8 mouse cellular contexts compared by ENCODE assay signal in the genomic region with DNA sequence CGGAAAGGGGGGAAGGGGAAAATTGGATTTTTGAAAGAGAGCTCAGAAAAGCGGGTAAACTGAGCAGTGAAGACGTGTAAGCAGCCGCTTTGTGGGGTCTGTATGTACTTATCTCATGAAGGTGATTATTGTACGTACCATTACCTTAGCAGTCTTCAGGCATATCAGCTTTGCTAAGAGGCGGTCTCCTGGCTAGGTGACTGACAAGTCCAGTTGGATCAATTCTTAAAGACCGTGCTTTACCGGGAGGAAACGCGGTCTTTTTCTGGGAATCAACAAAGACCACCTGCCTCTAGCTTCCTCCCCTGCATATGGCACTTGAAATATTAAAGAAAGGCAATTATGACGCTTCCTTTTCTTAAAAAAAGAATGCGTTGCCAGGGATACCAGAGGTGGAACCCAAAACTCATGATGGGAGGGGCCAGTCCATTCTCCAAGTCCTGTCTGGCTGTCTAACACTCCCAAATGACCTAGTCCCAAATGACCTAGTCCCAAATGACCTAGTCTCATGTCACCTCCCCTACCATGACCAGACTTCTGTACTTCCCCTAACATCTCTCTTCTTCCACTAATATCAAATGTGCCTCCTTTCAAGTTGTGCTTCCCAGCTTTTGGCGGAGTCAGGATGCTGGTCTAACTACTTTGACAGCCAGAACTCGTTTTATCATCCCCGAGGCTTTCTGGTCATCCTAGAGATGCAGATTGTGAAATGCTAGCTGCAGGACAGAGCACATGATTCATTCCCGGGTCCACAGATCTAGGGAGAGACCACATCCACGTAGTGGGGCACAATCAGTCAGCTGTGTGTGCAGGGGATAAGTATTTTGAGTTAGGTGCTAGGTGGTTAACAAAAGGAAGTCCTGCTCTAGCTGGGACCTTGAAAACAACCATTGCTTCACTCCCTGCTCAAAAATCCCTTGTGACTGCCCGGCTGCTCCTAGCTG. TPM values are rescaled to one million over a fixed set of nuclear protein-coding genes. Genes with fewer than 3 reads are reported as not detected.
DNase-seq lines count a peak whose midpoint lies in the region; ATAC-seq and TF ChIP-seq lines count a peak whose summit lies in the region.

No protein-coding gene starts in this region.

- no peaks in the 10 kb centered on the region for H3K36me3 ChIP-seq in liver, adult 2 months (ENCODE audit: control insufficient read depth, insufficient read depth, low read length)
- H3K36me3 ChIP-seq in embryonic facial prominence, embryonic 13.5 days: no peaks in the 10 kb centered on the region
- H3K36me3 ChIP-seq in intestine, embryonic 15.5 days: no peaks in the 10 kb centered on the region
- H3K36me3 ChIP-seq in neural tube, embryonic 15.5 days: no peaks in the 10 kb centered on the region

- TF ChIP-seq CTCF in liver, adult 2 months (IDR thresholded peaks at IDR 0.05; ENCODE audit: low read depth, low read length): no peak

- H3K27ac ChIP-seq in liver, adult 2 months (replicated peaks; ENCODE audit: insufficient read depth, low read depth, low read length): peak overlapping the region; percentile 77; the same call in 1 of the 2 replicates
- no peak overlapping the region for H3K27ac ChIP-seq in embryonic facial prominence, embryonic 13.5 days
- no peak overlapping the region for H3K27ac ChIP-seq in intestine, embryonic 15.5 days
- peak overlapping the region; percentile 84 for H3K27ac ChIP-seq in neural tube, embryonic 15.5 days (replicated peaks)

- H3K4me1 ChIP-seq in liver, adult 2 months (ENCODE audit: control insufficient read depth, insufficient read depth, low read length): peaks cover 17% of the 10 kb centered on the region
- H3K4me1 ChIP-seq in embryonic facial prominence, embryonic 13.5 days: peaks cover 22% of the 10 kb centered on the region
- H3K4me1 ChIP-seq in intestine, embryonic 15.5 days (replicated peaks): peaks cover 3% of the 10 kb centered on the region; the same call in 1 of the 2 replicates
- peaks cover 32% of the 10 kb centered on the region for H3K4me1 ChIP-seq in neural tube, embryonic 15.5 days

- 12% methylated on average over 18 of the region's 18 CpGs for WGBS in liver, adult 2 months
- 35% methylated on average over 18 of the region's 18 CpGs for WGBS in embryonic facial prominence, embryonic 13.5 days
- WGBS in intestine, embryonic 15.5 days: 40% methylated on average over 18 of the region's 18 CpGs
- 34% methylated on average over 18 of the region's 18 CpGs for WGBS in neural tube, embryonic 15.5 days

- no peak for ATAC-seq in embryonic facial prominence, embryonic 13.5 days (ENCODE audit: insufficient number of reproducible peaks, insufficient read depth, low FRiP score, low TSS enrichment, low read depth)
- no peak for ATAC-seq in intestine, embryonic 15.5 days
- no peak for ATAC-seq in neural tube, embryonic 15.5 days (ENCODE audit: low FRiP score)

- peaks cover 18% of the 10 kb centered on the region; the same call in 1 of the 2 replicates for H3K79me2 ChIP-seq in liver, adult 2 months (ENCODE audit: control insufficient read depth, insufficient read depth, low read length)

- no peaks in the 10 kb centered on the region for H3K9me3 ChIP-seq in embryonic facial prominence, embryonic 13.5 days
- H3K9me3 ChIP-seq in intestine, embryonic 15.5 days: no peaks in the 10 kb centered on the region
- no peaks in the 10 kb centered on the region for H3K9me3 ChIP-seq in neural tube, embryonic 15.5 days (replicated peaks)

- peak; percentile 76 for DNase-seq in liver, adult 2 months (ENCODE audit: extremely low read depth, low read depth, low spot score)
- DNase-seq in liver: no peak
- no peak for DNase-seq in layer of hippocampus, adult 11-12 months (ENCODE audit: low spot score)
- no peak for DNase-seq in retina, postnatal 1 day
- DNase-seq in right cerebral cortex, postnatal 14 days: no peak

- peak overlapping the region; percentile 62; the same call in 1 of the 2 replicates for H3K4me3 ChIP-seq in liver, adult 2 months (ENCODE audit: insufficient read depth, low read depth, low read length)
- peak overlapping the region; percentile 69 for H3K4me3 ChIP-seq in embryonic facial prominence, embryonic 13.5 days
- H3K4me3 ChIP-seq in intestine, embryonic 15.5 days (replicated peaks): peak overlapping the region; percentile 55
- peak overlapping the region; percentile 71 for H3K4me3 ChIP-seq in neural tube, embryonic 15.5 days (replicated peaks)

- peak overlapping the region; percentile 77 for H3K9ac ChIP-seq in liver, adult 2 months (ENCODE audit: low read depth, low read length)
- H3K9ac ChIP-seq in embryonic facial prominence, embryonic 13.5 days: peak overlapping the region; percentile 73
- H3K9ac ChIP-seq in intestine, embryonic 15.5 days: peak overlapping the region; percentile 46
- peak overlapping the region; percentile 73 for H3K9ac ChIP-seq in neural tube, embryonic 15.5 days (replicated peaks)

- TF ChIP-seq POLR2A in liver, adult 2 months (IDR thresholded peaks at IDR 0.05; ENCODE audit: extremely low read depth, insufficient read depth, low read length): no peak

- peak overlapping the region; percentile 84 for H3K4me2 ChIP-seq in embryonic facial prominence, embryonic 13.5 days
- peak overlapping the region; percentile 88 for H3K4me2 ChIP-seq in intestine, embryonic 15.5 days (replicated peaks)
- peak overlapping the region; percentile 79 for H3K4me2 ChIP-seq in neural tube, embryonic 15.5 days

- no peaks in the 10 kb centered on the region for H3K27me3 ChIP-seq in liver, adult 2 months (ENCODE audit: control insufficient read depth, insufficient read depth, low read length)
- H3K27me3 ChIP-seq in embryonic facial prominence, embryonic 13.5 days: peaks cover 30% of the 10 kb centered on the region
- H3K27me3 ChIP-seq in intestine, embryonic 15.5 days (replicated peaks): peaks cover 11% of the 10 kb centered on the region
- H3K27me3 ChIP-seq in neural tube, embryonic 15.5 days (replicated peaks): peaks cover 22% of the 10 kb centered on the region

RNA-seq across cellular contexts. Expression of a gene that starts 1.3 kb away (rescaled TPM):
- total RNA-seq in liver, adult 2 months (2014; rRNA removed): 17.4 and 29.2 TPM in 2 replicates
- 39.6 and 45.2 TPM in 2 replicates for polyA plus RNA-seq in liver, adult 2 months (2012; rRNA removed)
- polyA plus RNA-seq in embryonic facial prominence, embryonic 13.5 days (2015; fragmentation: Nextera tagmentation; extraction: Ambion mirVana): 23.9 and 24.2 TPM in 2 replicates
- 13.5 and 14.0 TPM in 2 replicates for polyA plus RNA-seq in intestine, embryonic 15.5 days (2015; fragmentation: Nextera tagmentation; extraction: Ambion mirVana)
- 39.4 and 40.1 TPM in 2 replicates for polyA plus RNA-seq in neural tube, embryonic 15.5 days (2015; fragmentation: Nextera tagmentation; extraction: Ambion mirVana)

RNA-seq across cellular contexts. Expression of a gene that starts 9.6 kb away (rescaled TPM):
- total RNA-seq in liver, adult 2 months (2014; rRNA removed): 10.0 and 10.9 TPM in 2 replicates
- 20.5 and 24.3 TPM in 2 replicates for polyA plus RNA-seq in liver, adult 2 months (2012; rRNA removed)
- 0.10 and 0.15 TPM in 2 replicates for polyA plus RNA-seq in embryonic facial prominence, embryonic 13.5 days (2015; fragmentation: Nextera tagmentation; extraction: Ambion mirVana)
- 1.1 and 1.2 TPM in 2 replicates for polyA plus RNA-seq in intestine, embryonic 15.5 days (2015; fragmentation: Nextera tagmentation; extraction: Ambion mirVana)
- polyA plus RNA-seq in neural tube, embryonic 15.5 days (2015; fragmentation: Nextera tagmentation; extraction: Ambion mirVana): 0.08 and 1.6 TPM in 2 replicates

RNA-seq across cellular contexts. Expression of a gene that starts 46.9 kb away (rescaled TPM):
- not detected in 2 replicates for total RNA-seq in liver, adult 2 months (2014; rRNA removed)
- not detected in 2 replicates for polyA plus RNA-seq in liver, adult 2 months (2012; rRNA removed)
- polyA plus RNA-seq in embryonic facial prominence, embryonic 13.5 days (2015; fragmentation: Nextera tagmentation; extraction: Ambion mirVana): not detected in 2 replicates
- polyA plus RNA-seq in intestine, embryonic 15.5 days (2015; fragmentation: Nextera tagmentation; extraction: Ambion mirVana): not detected in 2 replicates
- polyA plus RNA-seq in neural tube, embryonic 15.5 days (2015; fragmentation: Nextera tagmentation; extraction: Ambion mirVana): 0.28 TPM in 1 of 2 replicates, not detected in the other

Comparison
In these comparisons a context has a peak if more than half of its experiments do, and no peak if none do; other contexts are left out.
1. H3K27ac ChIP-seq: peak in liver, adult 2 months (single experiment) and neural tube, embryonic 15.5 days (single experiment); none in embryonic facial prominence, embryonic 13.5 days (single experiment) and intestine, embryonic 15.5 days (single experiment).
2. Peak in every context shown above with its lines, with median percentiles within 50 percentile points of each other: H3K4me3 ChIP-seq, H3K9ac ChIP-seq and H3K4me2 ChIP-seq.